10 mouse cellular contexts compared by ENCODE assay signal in genomic region chr6:72724494-72725180, GRCm38 (mm10).
A peak's percentile ranks its signal among the peaks of the same experiment; 100 is the strongest.
DNase-seq lines count a peak whose midpoint lies in the region; ATAC-seq lines count a peak whose summit lies in the region.
"Had no signal": no experiment of that assay in that cellular context is flagged by ENCODE, and none has a peak within 500 bp of the region (broad histone marks: within the 10 kb centered on the region; RNA-seq: fewer than 3 reads in every experiment).

No protein-coding gene starts in this region.

- H3K4me2 ChIP-seq in lung, embryonic 15.5 days: no peak overlapping the region
- H3K4me2 ChIP-seq: neural tube, embryonic 13.5 days had no signal

- no peaks in the 10 kb centered on the region for H3K36me3 ChIP-seq in heart, embryonic 10.5 days
- H3K36me3 ChIP-seq in lung, embryonic 15.5 days: no peaks in the 10 kb centered on the region
- H3K36me3 ChIP-seq: neural tube, embryonic 13.5 days had no signal

- 52% methylated on average over 8 of the region's 8 CpGs for WGBS in heart, embryonic 10.5 days
- 29% methylated on average over 8 of the region's 8 CpGs for WGBS in lung, embryonic 15.5 days

- H3K9me3 ChIP-seq in heart, embryonic 10.5 days: no peaks in the 10 kb centered on the region
- no peaks in the 10 kb centered on the region for H3K9me3 ChIP-seq in lung, embryonic 15.5 days
- H3K9me3 ChIP-seq: neural tube, embryonic 13.5 days had no signal

- H3K4me3 ChIP-seq in heart, embryonic 10.5 days: no peak overlapping the region
- H3K4me3 ChIP-seq in lung, embryonic 15.5 days: no peak overlapping the region
- H3K4me3 ChIP-seq: neural tube, embryonic 13.5 days had no signal

- H3K27me3 ChIP-seq in heart, embryonic 10.5 days (ENCODE audit: insufficient read depth, poor library complexity, severe bottlenecking): no peaks in the 10 kb centered on the region
- H3K27me3 ChIP-seq in lung, embryonic 15.5 days: no peaks in the 10 kb centered on the region
- H3K27me3 ChIP-seq: neural tube, embryonic 13.5 days had no signal

- no peak for DNase-seq in heart, embryonic 10.5 days (ENCODE audit: low spot score)
- no peak for DNase-seq in heart, adult 8-10 months (ENCODE audit: low spot score)
- DNase-seq in lung, postnatal 14 days: no peak
- peak; percentile 30 for DNase-seq in kidney, postnatal 14 days
- peak; percentile 9 for DNase-seq in thymus, postnatal 0 days (ENCODE audit: low spot score)
- no peak for DNase-seq in urinary bladder, postnatal 36 days (ENCODE audit: low spot score in 2 of 2)
- DNase-seq: B cell, adult 2 months had no signal

- H3K4me1 ChIP-seq in heart, embryonic 10.5 days: peaks cover 25% of the 10 kb centered on the region
- peaks cover 43% of the 10 kb centered on the region for H3K4me1 ChIP-seq in lung, embryonic 15.5 days

- peak; percentile 12; the same call in 1 of the 2 replicates for ATAC-seq in lung, embryonic 15.5 days (ENCODE audit: borderline replicate concordance, extremely low read depth, low FRiP score, low TSS enrichment)
- ATAC-seq in monocyte, adult 5-6 weeks (replicated peaks; ENCODE audit: insufficient number of reproducible peaks, low FRiP score, low TSS enrichment, poor library complexity, severe bottlenecking): no peak

- H3K9ac ChIP-seq in lung, embryonic 15.5 days: no peak overlapping the region
- H3K9ac ChIP-seq: neural tube, embryonic 13.5 days had no signal

- peak overlapping the region; percentile 59; the same call in 1 of the 2 replicates for H3K27ac ChIP-seq in heart, embryonic 10.5 days
- H3K27ac ChIP-seq in lung, embryonic 15.5 days: peak overlapping the region; percentile 33
- H3K27ac ChIP-seq: neural tube, embryonic 13.5 days had no signal

Comparison
In these comparisons a context has a peak if more than half of its experiments do, and no peak if none do; other contexts are left out.
1. DNase-seq: peak in kidney, postnatal 14 days (single experiment) and thymus, postnatal 0 days (single experiment); none in heart, embryonic 10.5 days (single experiment), heart, adult 8-10 months (single experiment), lung, postnatal 14 days (single experiment) and urinary bladder, postnatal 36 days (0 of 2).